Mouse (Mus musculus): ENCODE measurements around the gene Plekha5.

GRCm38 (mm10) chr6:140567199-140567598 is 143.3 kb downstream of the Plekha5 start:
- TF ChIP-seq CTCF (IDR thresholded peaks at IDR 0.05; ENCODE audit: borderline replicate concordance, insufficient read depth, low read length) (no peak), POLR2A (IDR thresholded peaks at IDR 0.05; ENCODE audit: low read depth, low read length) (no peak)
